Mouse (Mus musculus) CD4-positive, CD25-positive, alpha-beta regulatory T cell, adult 4 months (primary cell): Measurements from ENCODE around the gene Kbtbd2. TPM values are rescaled to one million over a fixed set of nuclear protein-coding genes. Genes with fewer than 3 reads are reported as not detected.
A peak's percentile ranks its signal among the peaks of the same experiment; 100 is the strongest.

ENCODE experiments used
- ATAC-seq: one replicate; pipeline ENCODE4 v1.8.0; 2017
- polyA plus RNA-seq, 2 experiments: library from polyadenylated mRNA; unstranded; fragments of 100-300 nt; shearing (Covaris generic); gene quantifications; one replicate each; pipeline ENCODE4 v1.2.1; 2017

Kbtbd2 gene
- polyA plus RNA-seq, 2 experiments from 2014 or later: 22.9 to 27.2 TPM

GRCm38 (mm10) chr6:56783561-56784272, 13.9 kb downstream of the Kbtbd2 start:
- no peak for ATAC-seq

GRCm38 (mm10) chr6:56779636-56780035, 18.0 kb downstream of the Kbtbd2 start:
- ATAC-seq: no peak

GRCm38 (mm10) chr6:56775816-56776215, 21.8 kb downstream of the Kbtbd2 start:
- ATAC-seq: no peak

GRCm38 (mm10) chr6:56765696-56766095, 31.9 kb downstream of the Kbtbd2 start:
- ATAC-seq: peak; percentile 42

GRCm38 (mm10) chr6:56765265-56765664, 32.3 kb downstream of the Kbtbd2 start:
- peak; percentile 82 for ATAC-seq

- no peak for ATAC-seq
These were observed 38.3 kb downstream of the Kbtbd2 start for GRCm38 (mm10) chr6:56759324-56759723.

GRCm38 (mm10) chr6:56756117-56756516, 41.5 kb downstream of the Kbtbd2 start:
- no peak for ATAC-seq

- no peak for ATAC-seq
These were observed 43.9 kb downstream of the Kbtbd2 start for GRCm38 (mm10) chr6:56753719-56754118.

GRCm38 (mm10) chr6:56745950-56746543, 51.6 kb downstream of the Kbtbd2 start:
- ATAC-seq: no peak

- ATAC-seq: no peak
These were observed 65.1 kb downstream of the Kbtbd2 start for GRCm38 (mm10) chr6:56732545-56732944.

Other genes with a start within 250 kb of the Kbtbd2 start
- gene Pde1c, start 228.7 kb downstream of the Kbtbd2 start, polyA plus RNA-seq: under 1 TPM in 1 of 2 experiments, not detected in 1; 0.09 TPM
- 100 to 1,000 TPM in 1 of 2 experiments, 10 to 100 TPM in 1; 85.6 to 125 TPM for gene Lsm5, start 93.1 kb downstream of the Kbtbd2 start, polyA plus RNA-seq
- gene Avl9, start 82.9 kb downstream of the Kbtbd2 start, polyA plus RNA-seq: 10 to 100 TPM; 12.9 to 14.6 TPM
- gene Fkbp9, start 34.2 kb upstream of the Kbtbd2 start, polyA plus RNA-seq: not detected
- gene Nt5c3, start 126.1 kb upstream of the Kbtbd2 start, polyA plus RNA-seq: 10 to 100 TPM; 57.3 to 63.7 TPM
- gene Vmn1r4, start 126.2 kb upstream of the Kbtbd2 start, polyA plus RNA-seq: under 1 TPM in 1 of 2 experiments, not detected in 1; 0.16 TPM
- gene Vmn1r5, start 172.5 kb upstream of the Kbtbd2 start, polyA plus RNA-seq: not detected
- not detected for gene Vmn1r6, start 199.4 kb upstream of the Kbtbd2 start, polyA plus RNA-seq
- gene Vmn1r7, start 227.5 kb upstream of the Kbtbd2 start, polyA plus RNA-seq: not detected
- not detected for gene Vmn1r8, start 234.5 kb upstream of the Kbtbd2 start, polyA plus RNA-seq